Mouse (Mus musculus) hindbrain, embryonic 10.5 days (tissue): ENCODE data around the gene Nfia. TPM values are rescaled to one million over a fixed set of nuclear protein-coding genes. Genes with fewer than 3 reads are reported as not detected.

Experiments
- DNase-seq: peaks from one replicate; pipeline ENCODE4 v3.0.0-alpha.2; 2017; ENCODE audit warnings: low spot score
- H3K27ac ChIP-seq: fragments of 300-500 bp; sonication (generic); 2 replicates; pipeline ENCODE4 v1.5.1; 2016; ENCODE audit warnings: mild to moderate bottlenecking, moderate library complexity
- H3K27me3 ChIP-seq: fragments of 300-500 bp; sonication (generic); 2 replicates; pipeline ENCODE4 v1.6.1; 2016; ENCODE audit warnings: mild to moderate bottlenecking; ENCODE audit not compliant: poor library complexity, insufficient read depth, severe bottlenecking
- H3K36me3 ChIP-seq: fragments of 300-500 bp; sonication (generic); 2 replicates; pipeline ENCODE4 v1.6.1; 2016; ENCODE audit warnings: mild to moderate bottlenecking, moderate library complexity
- H3K4me1 ChIP-seq: fragments of 300-500 bp; sonication (generic); replicated peaks from 2 replicates; pipeline ENCODE4 v1.6.1; 2016; ENCODE audit warnings: mild to moderate bottlenecking
- H3K4me3 ChIP-seq: fragments of 300-500 bp; sonication (generic); 2 replicates; pipeline ENCODE4 v1.5.1; 2016; ENCODE audit warnings: mild to moderate bottlenecking, moderate library complexity
- H3K9me3 ChIP-seq: fragments of 300-500 bp; sonication (generic); 2 replicates; pipeline ENCODE4 v1.6.1; 2016; ENCODE audit warnings: mild to moderate bottlenecking, moderate library complexity
- WGBS: fragments of 180-500 bp; shearing (Covaris S2); methylation state at CpG from one replicate; pipeline ENCODE4 v1.1.7; 2016; 5-methylcytosine and 5-hydroxymethylcytosine counted together
- polyA plus RNA-seq: library from polyadenylated mRNA; unstranded; fragments of >200 nt; fragmentation: Nextera tagmentation; extraction: Ambion mirVana; gene quantifications from 2 replicates; pipeline ENCODE4 v1.2.1, GENCODE M21; 2016

Nfia gene
- polyA plus RNA-seq, 1 experiment from 2014 or later: 17.5 TPM

GRCm38 (mm10) chr4:97813996-97814395, 41.5 kb downstream of the Nfia start:
- Histone ChIP-seq H3K27me3 (no peaks in the 10 kb centered on the region), H3K36me3 (no peaks in the 10 kb centered on the region), H3K27ac (no peak overlapping the region), H3K4me1 (no peaks in the 10 kb centered on the region), H3K4me3 (no peak overlapping the region), H3K9me3 (no peaks in the 10 kb centered on the region)
- 86% methylated on average over 4 of the region's 4 CpGs for WGBS
- no peak for DNase-seq

DNA sequence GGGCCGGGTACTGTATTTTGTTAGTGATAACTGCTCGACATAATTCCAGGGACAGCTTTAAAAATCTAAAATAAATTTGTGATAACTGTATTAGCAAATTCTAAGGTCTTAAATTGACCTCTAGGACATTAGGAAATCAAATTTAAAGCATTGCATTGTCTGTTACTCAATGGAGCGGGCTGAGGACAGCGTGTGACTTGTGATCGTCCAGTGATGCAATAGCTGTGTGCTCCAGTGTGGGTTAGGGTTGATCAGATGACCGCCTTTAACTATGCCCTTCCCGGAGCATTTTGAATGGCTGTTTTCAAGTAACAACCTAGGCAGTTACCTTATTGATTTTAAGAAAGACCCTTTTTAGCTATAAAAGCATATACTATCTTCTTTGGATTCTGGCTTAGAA, 42.0 kb downstream of the Nfia start:
- Histone ChIP-seq H3K36me3 (no peaks in the 10 kb centered on the region), H3K4me1 (no peaks in the 10 kb centered on the region), H3K27ac (no peak overlapping the region), H3K27me3 (no peaks in the 10 kb centered on the region), H3K4me3 (no peak overlapping the region), H3K9me3 (no peaks in the 10 kb centered on the region)
- no peak for DNase-seq
- WGBS: 93% methylated on average over 7 of the region's 7 CpGs

- H3K4me1 ChIP-seq: no peaks in the 10 kb centered on the region
- H3K36me3 ChIP-seq: no peaks in the 10 kb centered on the region
Observed at GRCm38 (mm10) chr4:97816001-97816400, 43.5 kb downstream of the Nfia start.

GRCm38 (mm10) chr4:97816753-97817152, 44.2 kb downstream of the Nfia start:
- 90% methylated on average over 3 of the region's 3 CpGs for WGBS
- no peaks in the 10 kb centered on the region for H3K4me1 ChIP-seq
- no peaks in the 10 kb centered on the region for H3K27me3 ChIP-seq
- no peaks in the 10 kb centered on the region for H3K9me3 ChIP-seq
- H3K36me3 ChIP-seq: no peaks in the 10 kb centered on the region
- DNase-seq: no peak
- no peak overlapping the region for H3K4me3 ChIP-seq
- no peak overlapping the region for H3K27ac ChIP-seq

More at GRCm38 (mm10) chr4:97816001-97816400, 43.5 kb downstream of the Nfia start:
- DNase-seq: no peak
- no peak overlapping the region for H3K27ac ChIP-seq
- H3K27me3 ChIP-seq: no peaks in the 10 kb centered on the region
- no peak overlapping the region for H3K4me3 ChIP-seq
- no peaks in the 10 kb centered on the region for H3K9me3 ChIP-seq

DNA sequence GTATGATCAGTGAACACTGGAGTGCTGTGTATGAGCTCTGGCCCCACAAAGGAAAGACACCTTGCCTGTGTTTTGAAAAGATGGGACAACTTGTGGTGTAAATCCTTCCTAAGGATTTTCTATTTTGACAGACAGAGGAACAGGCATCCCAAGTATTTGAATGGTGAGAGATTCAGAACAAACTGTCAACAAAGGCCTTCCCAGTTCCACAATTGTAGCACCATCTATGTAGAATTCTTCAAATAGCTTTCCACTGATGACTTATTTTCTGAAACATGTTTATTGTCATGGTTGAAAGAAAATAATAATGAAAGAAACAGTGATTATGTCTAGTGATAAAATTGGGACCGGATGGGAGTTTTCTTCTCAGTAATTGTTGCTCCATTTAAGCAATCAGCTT, 45.2 kb downstream of the Nfia start:
- Histone ChIP-seq H3K9me3 (no peaks in the 10 kb centered on the region), H3K27me3 (no peaks in the 10 kb centered on the region), H3K4me3 (no peak overlapping the region), H3K4me1 (no peaks in the 10 kb centered on the region), H3K27ac (no peak overlapping the region), H3K36me3 (no peaks in the 10 kb centered on the region)
- DNase-seq: no peak
- 83% methylated on average over 1 of the region's 1 CpGs for WGBS

GRCm38 (mm10) chr4:97818498-97818897, 46.0 kb downstream of the Nfia start:
- DNase-seq: no peak
- Histone ChIP-seq H3K27ac (no peak overlapping the region), H3K4me3 (no peak overlapping the region), H3K9me3 (no peaks in the 10 kb centered on the region), H3K27me3 (no peaks in the 10 kb centered on the region), H3K36me3 (no peaks in the 10 kb centered on the region), H3K4me1 (no peaks in the 10 kb centered on the region)
- 88% methylated on average over 3 of the region's 3 CpGs for WGBS

DNA sequence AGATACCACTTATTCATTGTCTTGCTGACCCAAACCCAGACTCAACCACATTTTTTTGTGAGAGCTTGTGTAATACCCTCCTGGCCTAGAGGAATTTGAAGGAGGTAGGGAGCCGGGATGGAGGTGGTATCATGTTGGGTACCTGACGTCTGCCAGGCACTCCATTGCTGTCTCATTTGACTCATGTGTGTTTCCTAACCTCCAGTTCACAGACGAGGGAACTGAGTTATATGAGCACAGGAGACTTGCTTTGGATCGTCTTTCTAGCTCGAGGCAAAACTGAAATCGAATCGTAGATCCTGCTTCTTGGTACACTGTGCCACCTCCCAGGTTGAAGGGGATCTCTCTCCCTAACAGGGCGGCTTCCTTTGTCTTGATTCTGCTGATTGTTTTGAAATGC, 46.6 kb downstream of the Nfia start:
- H3K4me3 ChIP-seq: no peak overlapping the region
- 87% methylated on average over 8 of the region's 8 CpGs for WGBS
- H3K27me3 ChIP-seq: no peaks in the 10 kb centered on the region
- H3K27ac ChIP-seq: no peak overlapping the region
- H3K4me1 ChIP-seq: peaks cover under 1% of the 10 kb centered on the region; the same call in 1 of the 2 replicates
- H3K9me3 ChIP-seq: no peaks in the 10 kb centered on the region
- DNase-seq: no peak
- no peaks in the 10 kb centered on the region for H3K36me3 ChIP-seq

GRCm38 (mm10) chr4:97820474-97821259, 48.1 kb downstream of the Nfia start:
- Histone ChIP-seq H3K9me3 (no peaks in the 10 kb centered on the region), H3K4me1 (peaks cover 12% of the 10 kb centered on the region), H3K36me3 (no peaks in the 10 kb centered on the region), H3K4me3 (no peak overlapping the region), H3K27ac (no peak overlapping the region), H3K27me3 (no peaks in the 10 kb centered on the region)
- 88% methylated on average over 4 of the region's 4 CpGs for WGBS
- DNase-seq: no peak

- Histone ChIP-seq H3K36me3 (no peaks in the 10 kb centered on the region), H3K27me3 (no peaks in the 10 kb centered on the region), H3K9me3 (no peaks in the 10 kb centered on the region), H3K27ac (no peak overlapping the region), H3K4me3 (no peak overlapping the region), H3K4me1 (peaks cover 21% of the 10 kb centered on the region)
- DNase-seq: no peak
- 92% methylated on average over 4 of the region's 4 CpGs for WGBS
Observed at GRCm38 (mm10) chr4:97821556-97822251, 49.2 kb downstream of the Nfia start.

DNA sequence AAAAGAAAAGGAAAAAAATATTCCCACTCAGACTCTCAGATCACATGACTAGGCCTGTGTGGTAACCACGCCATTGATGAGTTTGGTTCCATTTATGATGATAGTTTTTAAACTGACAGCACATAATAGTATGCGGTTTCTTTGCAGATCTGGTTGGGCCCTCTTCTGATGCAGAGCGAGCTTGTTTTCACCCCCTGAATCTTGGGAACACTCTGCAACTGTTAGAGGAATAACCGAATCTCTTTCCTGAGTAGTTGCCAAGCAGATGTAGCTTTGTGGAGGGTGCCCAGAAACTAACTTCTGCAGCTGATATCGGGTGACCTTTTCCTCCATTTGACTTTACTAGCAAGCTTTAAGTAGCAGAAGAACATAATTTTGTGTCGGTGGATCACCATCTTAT, 51.0 kb downstream of the Nfia start:
- no peaks in the 10 kb centered on the region for H3K36me3 ChIP-seq
- peaks cover 31% of the 10 kb centered on the region for H3K4me1 ChIP-seq
- H3K9me3 ChIP-seq: no peaks in the 10 kb centered on the region
- DNase-seq: no peak
- H3K27ac ChIP-seq: no peak overlapping the region
- H3K27me3 ChIP-seq: no peaks in the 10 kb centered on the region
- no peak overlapping the region for H3K4me3 ChIP-seq
- 88% methylated on average over 6 of the region's 6 CpGs for WGBS

GRCm38 (mm10) chr4:97824451-97824850, 51.9 kb downstream of the Nfia start:
- H3K36me3 ChIP-seq: no peaks in the 10 kb centered on the region
- no peak overlapping the region for H3K27ac ChIP-seq
- no peaks in the 10 kb centered on the region for H3K27me3 ChIP-seq
- no peak overlapping the region for H3K4me3 ChIP-seq
- DNase-seq: no peak
- H3K9me3 ChIP-seq: no peaks in the 10 kb centered on the region
- H3K4me1 ChIP-seq: peaks cover 32% of the 10 kb centered on the region
- 73% methylated on average over 4 of the region's 4 CpGs for WGBS

DNA sequence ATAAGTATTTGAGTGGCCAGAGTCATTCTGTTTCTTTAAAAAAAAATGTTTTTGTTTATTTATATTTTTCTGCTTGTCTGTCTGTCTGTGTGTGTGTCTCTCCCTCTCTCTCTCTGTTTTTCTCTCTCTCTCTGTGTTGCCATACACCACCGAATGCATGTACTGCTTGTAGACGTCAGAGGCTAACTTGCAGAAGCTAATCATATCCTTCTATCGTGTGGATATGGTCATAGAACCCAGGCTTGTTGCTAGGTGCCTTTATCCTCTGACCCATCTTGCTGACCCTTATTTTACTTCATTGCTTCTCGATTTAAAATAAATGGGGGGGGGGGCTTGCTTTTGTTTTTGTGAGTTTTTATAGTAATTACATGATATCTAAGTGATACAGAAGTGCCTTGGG, 52.9 kb downstream of the Nfia start:
- WGBS: 81% methylated on average over 4 of the region's 4 CpGs
- H3K9me3 ChIP-seq: no peaks in the 10 kb centered on the region
- no peak overlapping the region for H3K4me3 ChIP-seq
- no peak for DNase-seq
- H3K27me3 ChIP-seq: no peaks in the 10 kb centered on the region
- H3K4me1 ChIP-seq: peaks cover 35% of the 10 kb centered on the region
- H3K36me3 ChIP-seq: no peaks in the 10 kb centered on the region
- no peak overlapping the region for H3K27ac ChIP-seq

GRCm38 (mm10) chr4:97825841-97826240, 53.3 kb downstream of the Nfia start:
- H3K4me1 ChIP-seq: peaks cover 35% of the 10 kb centered on the region
- no peak overlapping the region for H3K27ac ChIP-seq
- no peaks in the 10 kb centered on the region for H3K9me3 ChIP-seq
- no peaks in the 10 kb centered on the region for H3K36me3 ChIP-seq
- WGBS: 74% methylated on average over 4 of the region's 4 CpGs
- DNase-seq: no peak
- H3K27me3 ChIP-seq: no peaks in the 10 kb centered on the region
- H3K4me3 ChIP-seq: no peak overlapping the region
